Mouse (Mus musculus): ENCODE results near the gene B4galt2. TPM values are rescaled to one million over a fixed set of nuclear protein-coding genes. Genes with fewer than 3 reads are reported as not detected.

The B4galt2 gene
- polyA plus RNA-seq, 1 experiment from 2014 or later: 10.5 TPM

DNA sequence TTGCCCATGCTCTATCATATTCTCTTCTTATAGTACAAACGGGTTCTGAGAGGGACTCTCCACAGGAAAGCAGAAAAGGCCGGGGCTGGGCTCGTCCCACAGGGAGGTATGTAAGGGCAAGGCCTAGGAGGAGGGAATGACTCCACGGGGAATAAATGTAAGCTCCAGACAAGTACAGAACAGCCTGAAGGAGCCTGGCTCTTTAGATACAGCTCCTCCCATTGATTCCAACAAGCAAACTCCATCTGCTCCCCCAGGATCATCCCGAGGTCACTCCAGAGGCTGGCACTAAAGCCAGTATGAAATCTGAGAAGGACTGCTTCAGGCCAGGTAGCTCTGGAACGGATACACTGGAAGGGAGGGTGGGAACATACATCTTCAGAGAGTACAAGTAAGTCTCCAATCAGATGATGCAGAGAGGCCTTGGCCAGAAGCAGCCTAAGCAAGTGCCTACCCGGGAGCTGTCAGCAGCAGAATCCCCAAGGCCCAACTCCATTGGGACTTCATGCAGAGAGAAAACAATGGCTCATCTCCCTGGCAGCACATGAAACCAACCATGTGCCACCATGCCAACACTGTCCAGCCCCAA, 29.5 kb upstream of the B4galt2 start:
- H3K27ac ChIP-seq (ENCODE audit: low read length): no peak overlapping the region
- 57% methylated on average over 7 of the region's 7 CpGs for WGBS
- ATAC-seq: no peak
- H3K4me1 ChIP-seq (ENCODE audit: control insufficient read depth, insufficient read depth, low read length): peaks cover 27% of the 10 kb centered on the region
- no peaks in the 10 kb centered on the region for H3K9me3 ChIP-seq (ENCODE audit: control insufficient read depth, low read length)
- H3K36me3 ChIP-seq (ENCODE audit: control insufficient read depth, insufficient read depth, low read length): 0 out of 2 replicates have a peak, but pooled peaks cover 5% of the 10 kb centered on the region
- H3K27me3 ChIP-seq (replicated peaks; ENCODE audit: control insufficient read depth, insufficient read depth, low read length): no peaks in the 10 kb centered on the region
- H3K4me3 ChIP-seq (ENCODE audit: low read length): 0 out of 2 replicates have a peak overlapping the region, but pooled peaks have one; percentile 73
- H3K4me2 ChIP-seq (ENCODE audit: low read depth, low read length): peak overlapping the region; percentile 99; the same call in 1 of the 2 replicates
- no peak overlapping the region for H3K9ac ChIP-seq (ENCODE audit: low read depth, low read length)

DNA sequence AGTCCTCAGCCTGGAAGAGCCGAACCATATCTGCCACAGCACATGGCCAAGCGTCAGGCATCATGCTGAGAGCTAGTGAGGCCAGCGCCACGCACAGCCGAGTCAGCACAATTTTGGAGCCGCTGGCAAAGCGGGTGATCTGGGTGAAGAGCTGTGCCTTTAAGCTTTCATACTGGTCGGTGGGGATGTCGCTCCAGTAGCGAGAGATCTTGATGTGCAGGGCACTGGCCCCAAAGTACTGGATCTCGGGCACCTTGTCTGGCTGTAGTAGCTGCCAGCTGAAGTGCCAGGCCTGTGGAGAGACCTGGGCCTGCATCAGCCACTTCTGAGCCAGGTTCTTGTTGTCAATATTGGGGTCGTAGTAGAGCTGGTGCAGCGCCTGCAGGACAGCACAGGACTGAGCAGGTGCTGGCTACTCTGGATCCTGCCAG, 28.9 kb upstream of the B4galt2 start:
- Histone ChIP-seq H3K9ac (ENCODE audit: low read depth, low read length) (no peak overlapping the region), H3K36me3 (ENCODE audit: control insufficient read depth, insufficient read depth, low read length) (0 out of 2 replicates have a peak, but pooled peaks cover 5% of the 10 kb centered on the region), H3K4me3 (ENCODE audit: low read length) (no peak overlapping the region), H3K4me2 (ENCODE audit: low read depth, low read length) (no peak overlapping the region), H3K9me3 (ENCODE audit: control insufficient read depth, low read length) (no peaks in the 10 kb centered on the region), H3K27me3 (replicated peaks; ENCODE audit: control insufficient read depth, insufficient read depth, low read length) (no peaks in the 10 kb centered on the region), H3K27ac (ENCODE audit: low read length) (no peak overlapping the region), H3K4me1 (ENCODE audit: control insufficient read depth, insufficient read depth, low read length) (peaks cover 27% of the 10 kb centered on the region)
- 93% methylated on average over 13 of the region's 13 CpGs for WGBS
- ATAC-seq: no peak

DNA sequence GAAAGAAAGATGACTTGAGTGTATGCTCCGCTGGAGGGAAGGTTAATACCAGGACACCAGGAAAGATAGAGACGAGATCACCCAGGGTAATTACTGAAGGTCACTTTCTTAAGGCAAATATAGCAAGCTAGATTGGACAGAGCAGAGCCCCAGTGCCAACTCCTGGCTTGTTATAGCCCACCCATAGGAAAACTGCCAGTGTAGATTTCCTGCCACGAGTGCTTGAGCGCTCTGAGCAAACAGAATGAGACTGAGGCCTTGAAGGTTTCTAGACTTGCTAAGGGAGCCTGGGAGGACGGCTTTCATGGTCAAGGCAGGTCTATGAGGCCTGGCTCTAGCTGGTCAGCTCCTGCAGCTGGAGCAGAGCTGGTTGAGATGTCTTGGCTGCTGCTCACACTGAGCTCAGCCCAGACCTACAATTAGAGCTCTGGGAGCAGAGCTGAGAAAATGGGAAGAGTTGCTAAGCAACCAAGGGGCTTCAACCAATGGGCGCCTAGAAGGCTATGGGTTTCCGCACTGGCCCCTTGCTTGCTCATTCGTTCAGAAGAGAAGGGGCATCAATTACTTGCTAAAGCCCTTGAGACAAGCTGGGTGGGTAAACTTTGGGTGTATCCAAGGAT, 25.7 kb upstream of the B4galt2 start:
- 0 out of 2 replicates have a peak, but pooled peaks cover 5% of the 10 kb centered on the region for H3K36me3 ChIP-seq (ENCODE audit: control insufficient read depth, insufficient read depth, low read length)
- H3K27ac ChIP-seq (ENCODE audit: low read length): no peak overlapping the region
- peaks cover 18% of the 10 kb centered on the region for H3K4me1 ChIP-seq (ENCODE audit: control insufficient read depth, insufficient read depth, low read length)
- WGBS: 65% methylated on average over 8 of the region's 8 CpGs
- H3K4me2 ChIP-seq (ENCODE audit: low read depth, low read length): no peak overlapping the region
- no peak for ATAC-seq
- no peak overlapping the region for H3K4me3 ChIP-seq (ENCODE audit: low read length)
- H3K9me3 ChIP-seq (ENCODE audit: control insufficient read depth, low read length): no peaks in the 10 kb centered on the region
- H3K9ac ChIP-seq (ENCODE audit: low read depth, low read length): no peak overlapping the region
- H3K27me3 ChIP-seq (replicated peaks; ENCODE audit: control insufficient read depth, insufficient read depth, low read length): no peaks in the 10 kb centered on the region

DNA sequence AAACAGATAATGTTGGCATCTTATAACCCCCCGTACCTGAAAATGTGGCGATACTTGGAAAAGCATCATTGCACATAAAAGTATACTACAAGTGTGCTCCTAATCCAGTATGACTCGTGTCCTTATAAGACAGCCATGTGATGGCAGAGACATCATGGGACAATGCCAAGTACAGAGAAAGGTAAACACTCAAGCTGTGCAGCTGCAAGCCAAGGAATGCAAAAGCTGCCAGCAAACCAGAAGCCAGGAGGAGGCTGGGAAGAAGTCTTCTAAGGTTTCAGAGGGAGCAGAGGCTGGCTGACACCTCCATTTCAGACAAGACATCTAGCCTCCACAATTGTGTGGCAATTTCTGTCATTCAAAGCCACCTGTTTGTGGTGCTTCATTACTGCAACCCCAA, 22.9 kb upstream of the B4galt2 start:
- peaks cover 12% of the 10 kb centered on the region for H3K36me3 ChIP-seq (ENCODE audit: control insufficient read depth, insufficient read depth, low read length)
- ATAC-seq: no peak

DNA sequence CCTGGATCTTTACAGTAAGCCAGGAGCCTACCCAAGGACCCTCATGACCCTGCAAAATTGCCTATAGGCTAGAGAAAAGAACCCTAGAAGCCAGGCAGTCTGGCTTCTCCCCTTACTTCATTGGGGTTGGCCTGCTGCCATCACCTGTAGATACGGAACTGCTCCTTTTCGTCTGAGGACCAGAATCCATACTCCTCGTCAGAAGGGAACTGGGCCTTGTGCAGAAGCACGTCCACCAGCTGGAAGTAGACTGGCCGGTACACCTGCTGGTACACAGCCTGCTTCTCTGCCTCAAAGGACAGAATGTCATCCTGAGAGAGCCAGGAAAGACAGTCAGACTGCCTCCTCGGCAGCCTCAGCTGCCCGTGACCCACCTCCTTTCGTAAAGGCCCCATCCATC, 21.5 kb upstream of the B4galt2 start:
- H3K4me3 ChIP-seq (ENCODE audit: low read length): no peak overlapping the region
- WGBS: 92% methylated on average over 8 of the region's 8 CpGs
- peaks cover 23% of the 10 kb centered on the region for H3K36me3 ChIP-seq (ENCODE audit: control insufficient read depth, insufficient read depth, low read length)
- no peak overlapping the region for H3K9ac ChIP-seq (ENCODE audit: low read depth, low read length)
- no peak for ATAC-seq
- no peaks in the 10 kb centered on the region for H3K27me3 ChIP-seq (replicated peaks; ENCODE audit: control insufficient read depth, insufficient read depth, low read length)
- H3K27ac ChIP-seq (ENCODE audit: low read length): no peak overlapping the region
- H3K9me3 ChIP-seq (ENCODE audit: control insufficient read depth, low read length): no peaks in the 10 kb centered on the region
- peaks cover 3% of the 10 kb centered on the region; the same call in 1 of the 2 replicates for H3K4me1 ChIP-seq (ENCODE audit: control insufficient read depth, insufficient read depth, low read length)
- no peak overlapping the region for H3K4me2 ChIP-seq (ENCODE audit: low read depth, low read length)

More for the DNA sequence above, 22.9 kb upstream of the B4galt2 start:
- no peak overlapping the region for H3K4me2 ChIP-seq (ENCODE audit: low read depth, low read length)
- no peaks in the 10 kb centered on the region for H3K27me3 ChIP-seq (replicated peaks; ENCODE audit: control insufficient read depth, insufficient read depth, low read length)
- H3K9ac ChIP-seq (ENCODE audit: low read depth, low read length): no peak overlapping the region
- no peak overlapping the region for H3K4me3 ChIP-seq (ENCODE audit: low read length)
- H3K27ac ChIP-seq (ENCODE audit: low read length): no peak overlapping the region
- H3K9me3 ChIP-seq (ENCODE audit: control insufficient read depth, low read length): no peaks in the 10 kb centered on the region
- peaks cover 3% of the 10 kb centered on the region; the same call in 1 of the 2 replicates for H3K4me1 ChIP-seq (ENCODE audit: control insufficient read depth, insufficient read depth, low read length)
- 82% methylated on average over 3 of the region's 3 CpGs for WGBS

DNA sequence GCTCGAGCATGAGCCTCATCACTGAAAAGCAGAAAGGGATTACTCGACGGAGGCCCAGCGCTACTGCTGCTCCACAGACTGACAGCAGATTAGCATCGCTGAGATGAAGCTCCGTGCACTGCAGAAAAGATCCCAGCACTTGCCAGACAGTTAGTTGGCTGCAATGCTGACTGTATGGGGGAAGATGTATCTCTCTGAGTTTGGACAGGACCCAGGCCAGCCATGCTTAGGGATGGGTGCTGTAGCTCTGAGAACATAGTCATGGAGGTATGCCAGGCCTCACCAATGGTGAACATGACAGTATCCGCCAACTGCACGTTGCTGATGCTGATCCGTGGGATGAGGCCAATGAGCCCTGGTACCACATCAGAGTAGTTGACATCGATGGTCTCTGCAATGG, 20.8 kb upstream of the B4galt2 start:
- Histone ChIP-seq H3K27ac (ENCODE audit: low read length) (no peak overlapping the region), H3K4me3 (ENCODE audit: low read length) (no peak overlapping the region), H3K9me3 (ENCODE audit: control insufficient read depth, low read length) (no peaks in the 10 kb centered on the region), H3K27me3 (replicated peaks; ENCODE audit: control insufficient read depth, insufficient read depth, low read length) (no peaks in the 10 kb centered on the region), H3K4me2 (ENCODE audit: low read depth, low read length) (no peak overlapping the region), H3K36me3 (ENCODE audit: control insufficient read depth, insufficient read depth, low read length) (peaks cover 23% of the 10 kb centered on the region), H3K4me1 (ENCODE audit: control insufficient read depth, insufficient read depth, low read length) (peaks cover 3% of the 10 kb centered on the region; the same call in 1 of the 2 replicates), H3K9ac (ENCODE audit: low read depth, low read length) (no peak overlapping the region)
- 94% methylated on average over 10 of the region's 10 CpGs for WGBS
- ATAC-seq: no peak

DNA sequence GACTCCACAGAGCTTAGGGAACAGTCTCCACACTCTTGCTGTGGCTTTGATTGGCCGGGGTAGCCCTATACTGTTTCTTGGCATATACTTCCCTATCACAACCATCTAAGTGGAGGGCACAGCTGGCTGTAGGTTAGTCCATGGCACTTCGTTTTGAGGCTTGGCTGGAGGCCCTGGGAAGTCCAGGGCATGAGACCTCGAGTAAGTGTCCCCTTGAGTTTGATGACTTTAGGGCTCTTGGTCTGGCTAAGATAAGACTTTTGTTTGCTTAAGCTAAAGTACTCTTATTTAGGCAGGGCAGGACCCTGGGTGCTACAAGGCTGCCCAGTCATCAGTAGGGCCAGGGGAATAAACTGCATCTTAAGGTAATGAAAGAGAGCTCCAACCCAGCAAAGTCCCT, 14.8 kb upstream of the B4galt2 start:
- Histone ChIP-seq H3K9ac (ENCODE audit: low read depth, low read length) (no peak overlapping the region), H3K4me3 (ENCODE audit: low read length) (no peak overlapping the region), H3K36me3 (ENCODE audit: control insufficient read depth, insufficient read depth, low read length) (peaks cover 18% of the 10 kb centered on the region), H3K4me1 (ENCODE audit: control insufficient read depth, insufficient read depth, low read length) (no peaks in the 10 kb centered on the region), H3K4me2 (ENCODE audit: low read depth, low read length) (no peak overlapping the region), H3K9me3 (ENCODE audit: control insufficient read depth, low read length) (no peaks in the 10 kb centered on the region), H3K27ac (ENCODE audit: low read length) (no peak overlapping the region), H3K27me3 (replicated peaks; ENCODE audit: control insufficient read depth, insufficient read depth, low read length) (no peaks in the 10 kb centered on the region)
- ATAC-seq: no peak
- 71% methylated on average over 3 of the region's 3 CpGs for WGBS

DNA sequence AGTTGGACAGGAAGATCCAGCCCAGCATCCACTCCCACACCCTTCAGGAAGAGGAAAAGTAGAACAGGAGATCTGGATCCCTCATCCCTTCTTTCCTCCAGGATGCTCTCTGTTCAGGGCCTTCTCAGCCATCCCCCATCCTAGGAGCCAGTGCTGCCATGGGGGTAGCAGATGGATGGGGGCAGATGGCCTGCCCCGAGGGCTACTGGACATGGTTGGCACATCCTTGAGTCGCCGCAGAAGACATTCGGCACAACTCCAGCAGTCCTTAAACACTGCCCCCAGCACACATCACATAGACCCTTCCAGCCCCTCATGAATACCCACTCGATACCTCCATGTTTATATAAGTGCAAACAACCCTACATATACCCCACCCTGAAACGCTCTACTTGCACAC, 12.7 kb upstream of the B4galt2 start:
- no peak overlapping the region for H3K4me2 ChIP-seq (ENCODE audit: low read depth, low read length)
- H3K4me1 ChIP-seq (ENCODE audit: control insufficient read depth, insufficient read depth, low read length): peaks cover 7% of the 10 kb centered on the region
- WGBS: 93% methylated on average over 6 of the region's 6 CpGs
- no peak overlapping the region for H3K4me3 ChIP-seq (ENCODE audit: low read length)
- no peak overlapping the region for H3K27ac ChIP-seq (ENCODE audit: low read length)
- no peaks in the 10 kb centered on the region for H3K27me3 ChIP-seq (replicated peaks; ENCODE audit: control insufficient read depth, insufficient read depth, low read length)
- H3K9ac ChIP-seq (ENCODE audit: low read depth, low read length): no peak overlapping the region
- ATAC-seq: no peak
- H3K9me3 ChIP-seq (ENCODE audit: control insufficient read depth, low read length): no peaks in the 10 kb centered on the region
- H3K36me3 ChIP-seq (ENCODE audit: control insufficient read depth, insufficient read depth, low read length): 0 out of 2 replicates have a peak, but pooled peaks cover 10% of the 10 kb centered on the region

DNA sequence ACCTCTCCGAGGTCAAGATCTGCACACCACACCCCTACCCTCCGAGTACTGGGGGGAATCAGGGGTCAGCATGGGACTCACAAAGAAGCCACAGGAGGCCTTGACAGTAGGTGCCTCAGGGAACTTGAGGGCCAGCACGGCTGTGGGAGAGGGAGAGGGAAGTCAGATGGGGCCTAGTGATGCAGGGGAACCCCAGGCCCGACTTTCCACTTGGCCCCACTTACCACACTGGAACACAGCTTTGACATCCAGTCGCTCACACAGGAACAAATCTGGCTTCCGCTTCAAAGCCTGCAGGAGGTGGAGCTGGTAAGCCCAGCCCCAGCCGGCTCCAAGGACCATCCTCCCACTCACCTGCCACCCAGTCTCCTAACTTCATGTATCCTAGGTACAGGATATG, 12.1 kb upstream of the B4galt2 start:
- no peak overlapping the region for H3K4me2 ChIP-seq (ENCODE audit: low read depth, low read length)

More for the DNA sequence above, 12.1 kb upstream of the B4galt2 start:
- no peak overlapping the region for H3K4me3 ChIP-seq (ENCODE audit: low read length)
- ATAC-seq: no peak
- H3K27me3 ChIP-seq (replicated peaks; ENCODE audit: control insufficient read depth, insufficient read depth, low read length): no peaks in the 10 kb centered on the region
- H3K4me1 ChIP-seq (ENCODE audit: control insufficient read depth, insufficient read depth, low read length): peaks cover 12% of the 10 kb centered on the region
- H3K9ac ChIP-seq (ENCODE audit: low read depth, low read length): no peak overlapping the region
- 84% methylated on average over 7 of the region's 7 CpGs for WGBS
- no peak overlapping the region for H3K27ac ChIP-seq (ENCODE audit: low read length)
- H3K36me3 ChIP-seq (ENCODE audit: control insufficient read depth, insufficient read depth, low read length): 0 out of 2 replicates have a peak, but pooled peaks cover 4% of the 10 kb centered on the region
- no peaks in the 10 kb centered on the region for H3K9me3 ChIP-seq (ENCODE audit: control insufficient read depth, low read length)

Measured in intestine, embryonic 16.5 days (tissue).